Mouse (Mus musculus) midbrain, embryonic 13.5 days (tissue): ENCODE results near the gene Plcg2. TPM values are rescaled to one million over a fixed set of nuclear protein-coding genes. Genes with fewer than 3 reads are reported as not detected.

Experiments
- ATAC-seq: fragments of 200-750 bp; cut with Nextera tagmentation; 2 replicates; pipeline ENCODE4 v1.8.0; 2017; ENCODE audit warnings: mild to moderate bottlenecking, moderate TSS enrichment, moderate library complexity
- H3K27ac ChIP-seq: fragments of 300-500 bp; sonication (generic); 2 replicates; pipeline ENCODE4 v1.5.1; 2015; ENCODE audit warnings: inconsistent platforms, mild to moderate bottlenecking, moderate library complexity
- H3K27me3 ChIP-seq: fragments of 300-500 bp; sonication (generic); 2 replicates; pipeline ENCODE4 v1.6.1; 2015; ENCODE audit warnings: mild to moderate bottlenecking, inconsistent platforms
- H3K36me3 ChIP-seq: fragments of 300-500 bp; sonication (generic); 2 replicates; pipeline ENCODE4 v1.6.1; 2015; ENCODE audit warnings: mild to moderate bottlenecking, inconsistent platforms
- H3K4me1 ChIP-seq: fragments of 300-500 bp; sonication (generic); replicated peaks from 2 replicates; pipeline ENCODE4 v1.6.1; 2015; ENCODE audit warnings: inconsistent platforms
- H3K4me2 ChIP-seq: fragments of 300-500 bp; sonication (generic); replicated peaks from 2 replicates; pipeline ENCODE4 v1.6.1; 2015; ENCODE audit warnings: moderate library complexity, mild to moderate bottlenecking, inconsistent platforms
- H3K4me3 ChIP-seq: fragments of 300-500 bp; sonication (generic); replicated peaks from 2 replicates; pipeline ENCODE4 v1.5.1; 2015; ENCODE audit warnings: mild to moderate bottlenecking, inconsistent platforms
- H3K9ac ChIP-seq: fragments of 300-500 bp; sonication (generic); replicated peaks from 2 replicates; pipeline ENCODE4 v1.6.1; 2015; ENCODE audit warnings: mild to moderate bottlenecking, inconsistent platforms
- H3K9me3 ChIP-seq: fragments of 300-500 bp; sonication (generic); 2 replicates; pipeline ENCODE4 v1.6.1; 2016; ENCODE audit warnings: mild to moderate bottlenecking, inconsistent platforms
- WGBS: fragments of 180-500 bp; shearing (Covaris S2); methylation state at CpG from one replicate; pipeline ENCODE4 v1.1.7; 2015; 5-methylcytosine and 5-hydroxymethylcytosine counted together
- polyA plus RNA-seq: library from polyadenylated mRNA; unstranded; fragments of >200 nt; fragmentation: Nextera tagmentation; extraction: Ambion mirVana; gene quantifications from 2 replicates; pipeline ENCODE4 v1.2.1, GENCODE M21; 2015

The Plcg2 gene
- polyA plus RNA-seq, 1 experiment from 2014 or later: 0.90 TPM

- no peak overlapping the region for H3K4me3 ChIP-seq
- no peak overlapping the region for H3K27ac ChIP-seq
- H3K9me3 ChIP-seq: no peaks in the 10 kb centered on the region
- WGBS: 67% methylated on average over 5 of the region's 5 CpGs
- no peak overlapping the region for H3K4me2 ChIP-seq
- ATAC-seq: no peak
- no peaks in the 10 kb centered on the region; the same call in 1 of the 2 replicates for H3K4me1 ChIP-seq
- H3K27me3 ChIP-seq: no peaks in the 10 kb centered on the region
- no peaks in the 10 kb centered on the region for H3K36me3 ChIP-seq
- H3K9ac ChIP-seq: no peak overlapping the region
Observed at GRCm38 (mm10) chr8:117529177-117529576, 31.1 kb downstream of the Plcg2 start.

- WGBS: 94% methylated on average over 15 of the region's 15 CpGs
- Histone ChIP-seq H3K27ac (no peak overlapping the region), H3K9me3 (no peaks in the 10 kb centered on the region), H3K9ac (no peak overlapping the region), H3K27me3 (no peaks in the 10 kb centered on the region), H3K36me3 (no peaks in the 10 kb centered on the region), H3K4me1 (no peaks in the 10 kb centered on the region), H3K4me3 (no peak overlapping the region), H3K4me2 (no peak overlapping the region)
- ATAC-seq: no peak
Observed at GRCm38 (mm10) chr8:117532381-117532972, 34.4 kb downstream of the Plcg2 start.

GRCm38 (mm10) chr8:117536862-117537261, 38.8 kb downstream of the Plcg2 start:
- no peaks in the 10 kb centered on the region for H3K36me3 ChIP-seq

GRCm38 (mm10) chr8:117537751-117538150, 39.7 kb downstream of the Plcg2 start:
- WGBS: 78% methylated on average over 7 of the region's 7 CpGs
- no peak for ATAC-seq
- no peaks in the 10 kb centered on the region for H3K9me3 ChIP-seq
- H3K36me3 ChIP-seq: no peaks in the 10 kb centered on the region
- H3K27ac ChIP-seq: no peak overlapping the region
- no peak overlapping the region for H3K4me3 ChIP-seq
- no peak overlapping the region for H3K4me2 ChIP-seq
- no peaks in the 10 kb centered on the region for H3K4me1 ChIP-seq
- H3K27me3 ChIP-seq: no peaks in the 10 kb centered on the region
- no peak overlapping the region for H3K9ac ChIP-seq

More at GRCm38 (mm10) chr8:117536862-117537261, 38.8 kb downstream of the Plcg2 start:
- Histone ChIP-seq H3K27me3 (no peaks in the 10 kb centered on the region), H3K27ac (no peak overlapping the region), H3K9ac (no peak overlapping the region), H3K4me2 (no peak overlapping the region), H3K4me3 (no peak overlapping the region), H3K4me1 (no peaks in the 10 kb centered on the region), H3K9me3 (no peaks in the 10 kb centered on the region)
- ATAC-seq: no peak
- 76% methylated on average over 6 of the region's 6 CpGs for WGBS

- H3K27me3 ChIP-seq: no peaks in the 10 kb centered on the region
- no peaks in the 10 kb centered on the region for H3K36me3 ChIP-seq
- no peaks in the 10 kb centered on the region for H3K4me1 ChIP-seq
- no peak for ATAC-seq
- H3K9ac ChIP-seq: no peak overlapping the region
- no peak overlapping the region for H3K4me2 ChIP-seq
- no peak overlapping the region for H3K27ac ChIP-seq
- H3K4me3 ChIP-seq: no peak overlapping the region
- H3K9me3 ChIP-seq: no peaks in the 10 kb centered on the region
Observed at GRCm38 (mm10) chr8:117542951-117543350, 44.9 kb downstream of the Plcg2 start.

GRCm38 (mm10) chr8:117543789-117544188, 45.7 kb downstream of the Plcg2 start:
- no peak overlapping the region for H3K4me3 ChIP-seq
- no peak overlapping the region for H3K4me2 ChIP-seq
- no peaks in the 10 kb centered on the region for H3K4me1 ChIP-seq
- WGBS: 79% methylated on average over 6 of the region's 6 CpGs
- H3K36me3 ChIP-seq: no peaks in the 10 kb centered on the region
- no peak overlapping the region for H3K9ac ChIP-seq
- H3K9me3 ChIP-seq: no peaks in the 10 kb centered on the region
- no peak overlapping the region for H3K27ac ChIP-seq
- H3K27me3 ChIP-seq: no peaks in the 10 kb centered on the region
- ATAC-seq: no peak

- no peaks in the 10 kb centered on the region for H3K27me3 ChIP-seq
- H3K27ac ChIP-seq: no peak overlapping the region
- 54% methylated on average over 8 of the region's 8 CpGs for WGBS
- no peak overlapping the region for H3K4me3 ChIP-seq
- H3K36me3 ChIP-seq: no peaks in the 10 kb centered on the region
- H3K9me3 ChIP-seq: no peaks in the 10 kb centered on the region
- H3K9ac ChIP-seq: no peak overlapping the region
- no peaks in the 10 kb centered on the region for H3K4me1 ChIP-seq
- no peak for ATAC-seq
- no peak overlapping the region for H3K4me2 ChIP-seq
Observed at GRCm38 (mm10) chr8:117545043-117545442, 47.0 kb downstream of the Plcg2 start.

GRCm38 (mm10) chr8:117546386-117546785, 48.3 kb downstream of the Plcg2 start:
- no peak overlapping the region for H3K4me2 ChIP-seq
- no peaks in the 10 kb centered on the region for H3K36me3 ChIP-seq
- H3K9ac ChIP-seq: no peak overlapping the region
- ATAC-seq: no peak
- H3K4me3 ChIP-seq: no peak overlapping the region
- no peaks in the 10 kb centered on the region for H3K4me1 ChIP-seq
- H3K27ac ChIP-seq: no peak overlapping the region
- WGBS: 91% methylated on average over 5 of the region's 5 CpGs
- H3K27me3 ChIP-seq: no peaks in the 10 kb centered on the region
- no peaks in the 10 kb centered on the region for H3K9me3 ChIP-seq

GRCm38 (mm10) chr8:117547945-117548344, 49.9 kb downstream of the Plcg2 start:
- no peak overlapping the region for H3K9ac ChIP-seq
- no peak overlapping the region for H3K27ac ChIP-seq
- H3K4me1 ChIP-seq: no peaks in the 10 kb centered on the region
- WGBS: 95% methylated on average over 5 of the region's 5 CpGs
- no peak overlapping the region for H3K4me2 ChIP-seq
- ATAC-seq: no peak
- no peaks in the 10 kb centered on the region for H3K36me3 ChIP-seq
- H3K27me3 ChIP-seq: no peaks in the 10 kb centered on the region
- H3K9me3 ChIP-seq: no peaks in the 10 kb centered on the region
- H3K4me3 ChIP-seq: no peak overlapping the region

- H3K27me3 ChIP-seq: no peaks in the 10 kb centered on the region
- H3K9ac ChIP-seq: no peak overlapping the region
- H3K4me3 ChIP-seq: no peak overlapping the region
- H3K36me3 ChIP-seq: no peaks in the 10 kb centered on the region
- ATAC-seq: no peak
- no peaks in the 10 kb centered on the region for H3K9me3 ChIP-seq
- no peak overlapping the region for H3K4me2 ChIP-seq
- 92% methylated on average over 4 of the region's 4 CpGs for WGBS
- H3K4me1 ChIP-seq: no peaks in the 10 kb centered on the region
- no peak overlapping the region for H3K27ac ChIP-seq
Observed at GRCm38 (mm10) chr8:117548453-117548852, 50.4 kb downstream of the Plcg2 start.

- ATAC-seq: no peak
- Histone ChIP-seq H3K27ac (no peak overlapping the region), H3K4me1 (no peaks in the 10 kb centered on the region), H3K36me3 (no peaks in the 10 kb centered on the region), H3K27me3 (no peaks in the 10 kb centered on the region), H3K9me3 (no peaks in the 10 kb centered on the region), H3K9ac (no peak overlapping the region), H3K4me2 (no peak overlapping the region), H3K4me3 (no peak overlapping the region)
- 91% methylated on average over 5 of the region's 5 CpGs for WGBS
Observed at GRCm38 (mm10) chr8:117550529-117550928, 52.4 kb downstream of the Plcg2 start.

GRCm38 (mm10) chr8:117561014-117561413, 62.9 kb downstream of the Plcg2 start:
- Histone ChIP-seq H3K9me3 (no peaks in the 10 kb centered on the region), H3K4me1 (no peaks in the 10 kb centered on the region), H3K36me3 (no peaks in the 10 kb centered on the region), H3K9ac (no peak overlapping the region), H3K27me3 (peaks cover 13% of the 10 kb centered on the region), H3K27ac (no peak overlapping the region), H3K4me3 (no peak overlapping the region), H3K4me2 (no peak overlapping the region)
- no peak for ATAC-seq
- 79% methylated on average over 4 of the region's 4 CpGs for WGBS

GRCm38 (mm10) chr8:117561735-117562361, 63.8 kb downstream of the Plcg2 start:
- Histone ChIP-seq H3K4me3 (no peak overlapping the region; the same call in 1 of the 2 replicates), H3K27me3 (peaks cover 13% of the 10 kb centered on the region), H3K4me2 (peak overlapping the region; percentile 33), H3K4me1 (no peaks in the 10 kb centered on the region), H3K27ac (no peak overlapping the region), H3K9ac (no peak overlapping the region), H3K9me3 (no peaks in the 10 kb centered on the region), H3K36me3 (no peaks in the 10 kb centered on the region)
- 0 out of 2 replicates have a peak, but pooled peaks have one; percentile 27 for ATAC-seq
- 16% methylated on average over 17 of the region's 17 CpGs for WGBS
